Mouse (Mus musculus) spleen, adult 2 months (tissue): ENCODE data around the gene Slc23a2. TPM values are rescaled to one million over a fixed set of nuclear protein-coding genes. Genes with fewer than 3 reads are reported as not detected.

Experiments used
- DNase-seq, 2 experiments: peaks; one replicate each; pipeline versions ENCODE4 v3.0.0 to v3.0.0-alpha.2; 2012 to 2021; ENCODE audit warnings: low spot score in 2 of 2, low read depth in 1 of 2
- H3K27ac ChIP-seq: fragments of 200-500 bp; 2 replicates; pipeline ENCODE4 v1.5.1; 2012; ENCODE audit warnings: low read length, inconsistent platforms; ENCODE audit not compliant: insufficient read depth
- H3K27me3 ChIP-seq: fragments of 200-500 bp; 2 replicates; pipeline ENCODE4 v1.6.1; 2012; ENCODE audit warnings: mild to moderate bottlenecking, moderate library complexity, low read length, inconsistent platforms; ENCODE audit not compliant: control insufficient read depth, insufficient read depth
- H3K36me3 ChIP-seq: fragments of 200-500 bp; 2 replicates; pipeline ENCODE4 v1.6.1; 2012; ENCODE audit warnings: mild to moderate bottlenecking, low read length, inconsistent platforms; ENCODE audit not compliant: control insufficient read depth, insufficient read depth
- H3K4me1 ChIP-seq: fragments of 200-500 bp; 2 replicates; pipeline ENCODE4 v1.6.1; 2011; ENCODE audit warnings: inconsistent platforms; ENCODE audit not compliant: control insufficient read depth, insufficient read depth, insufficient read length
- H3K4me3 ChIP-seq: fragments of 200-500 bp; 2 replicates; pipeline ENCODE4 v1.5.1; 2011; ENCODE audit warnings: mild to moderate bottlenecking, inconsistent platforms; ENCODE audit not compliant: insufficient read depth, insufficient read length; ENCODE audit errors: extremely low read depth
- CTCF ChIP-seq: fragments of 200-500 bp; IDR thresholded peaks from 2 replicates; pipeline ENCODE4 v1.5.1; 2011; ENCODE audit warnings: mild to moderate bottlenecking, inconsistent platforms; ENCODE audit not compliant: insufficient read depth, insufficient read length, insufficient replicate concordance; ENCODE audit errors: extremely low read depth
- POLR2A ChIP-seq: fragments of 200-500 bp; IDR thresholded peaks from 2 replicates; pipeline ENCODE4 v1.6.1; 2011; ENCODE audit warnings: low read depth, low read length, inconsistent platforms
- WGBS: fragments of 180-500 bp; shearing (Covaris S2); methylation state at CpG from one replicate; pipeline ENCODE4 v1.1.7; 2018; 5-methylcytosine and 5-hydroxymethylcytosine counted together
- polyA plus RNA-seq: library from polyadenylated mRNA; depleted of rRNA; stranded (reverse); fragments of >200 nt; gene quantifications from 2 replicates; pipeline ENCODE4 v1.2.3, GENCODE M21; 2012

Slc23a2 gene
- polyA plus RNA-seq, 1 experiment = 20.6 TPM

DNA sequence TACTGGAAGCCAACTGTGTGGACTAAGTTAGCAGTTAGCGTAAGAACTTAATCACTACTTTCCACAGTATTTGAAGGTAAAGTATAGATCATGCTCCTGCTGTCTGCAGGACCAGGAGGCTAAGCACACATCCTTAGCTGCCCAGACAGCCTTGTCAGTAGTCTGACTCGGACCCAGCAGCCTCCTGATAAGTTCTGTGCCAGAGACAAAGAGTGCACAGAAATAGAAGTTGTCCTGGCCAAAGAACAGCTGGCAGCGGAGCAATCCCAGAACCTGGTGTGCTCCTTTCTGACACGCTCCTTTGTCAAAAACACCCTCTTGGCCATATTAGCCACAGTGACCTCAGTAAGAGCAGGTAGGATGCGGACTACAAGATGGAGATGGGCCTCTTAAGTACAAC is 65.8 kb downstream of the Slc23a2 start:
- peaks cover 20% of the 10 kb centered on the region for H3K36me3 ChIP-seq
- no peaks in the 10 kb centered on the region for H3K4me1 ChIP-seq
- DNase-seq = no peak
- TF ChIP-seq CTCF = no peak
- no peak for TF ChIP-seq POLR2A
- no peak overlapping the region for H3K27ac ChIP-seq
- H3K4me3 ChIP-seq = no peak overlapping the region
- H3K27me3 ChIP-seq = no peaks in the 10 kb centered on the region
- 92% methylated on average over 5 of the region's 5 CpGs for WGBS

DNA sequence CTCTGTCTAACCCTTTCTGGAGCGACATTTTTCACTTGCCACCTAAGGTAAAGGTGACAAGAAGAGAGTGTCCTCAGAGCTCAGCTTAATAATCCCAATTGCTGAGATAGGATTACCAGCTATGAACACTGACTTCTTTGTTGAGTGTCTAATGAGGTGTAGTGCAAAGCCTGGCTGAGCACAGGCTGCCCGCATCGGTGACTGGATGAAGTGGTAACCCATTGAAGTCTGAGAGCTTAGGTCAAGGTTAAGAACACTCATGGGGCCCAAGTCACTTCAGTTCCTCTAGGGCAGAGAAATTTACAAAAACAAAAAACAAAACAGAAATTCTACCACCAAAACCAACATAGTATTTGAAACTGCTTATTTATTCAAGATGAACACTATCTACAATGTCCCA is 71.9 kb downstream of the Slc23a2 start:
- 91% methylated on average over 3 of the region's 3 CpGs for WGBS
- TF ChIP-seq CTCF = no peak
- no peak for TF ChIP-seq POLR2A
- H3K27ac ChIP-seq = no peak overlapping the region
- H3K4me3 ChIP-seq = no peak overlapping the region
- peaks cover 39% of the 10 kb centered on the region for H3K36me3 ChIP-seq
- H3K4me1 ChIP-seq = no peaks in the 10 kb centered on the region
- no peaks in the 10 kb centered on the region for H3K27me3 ChIP-seq
- DNase-seq = no peak

DNA sequence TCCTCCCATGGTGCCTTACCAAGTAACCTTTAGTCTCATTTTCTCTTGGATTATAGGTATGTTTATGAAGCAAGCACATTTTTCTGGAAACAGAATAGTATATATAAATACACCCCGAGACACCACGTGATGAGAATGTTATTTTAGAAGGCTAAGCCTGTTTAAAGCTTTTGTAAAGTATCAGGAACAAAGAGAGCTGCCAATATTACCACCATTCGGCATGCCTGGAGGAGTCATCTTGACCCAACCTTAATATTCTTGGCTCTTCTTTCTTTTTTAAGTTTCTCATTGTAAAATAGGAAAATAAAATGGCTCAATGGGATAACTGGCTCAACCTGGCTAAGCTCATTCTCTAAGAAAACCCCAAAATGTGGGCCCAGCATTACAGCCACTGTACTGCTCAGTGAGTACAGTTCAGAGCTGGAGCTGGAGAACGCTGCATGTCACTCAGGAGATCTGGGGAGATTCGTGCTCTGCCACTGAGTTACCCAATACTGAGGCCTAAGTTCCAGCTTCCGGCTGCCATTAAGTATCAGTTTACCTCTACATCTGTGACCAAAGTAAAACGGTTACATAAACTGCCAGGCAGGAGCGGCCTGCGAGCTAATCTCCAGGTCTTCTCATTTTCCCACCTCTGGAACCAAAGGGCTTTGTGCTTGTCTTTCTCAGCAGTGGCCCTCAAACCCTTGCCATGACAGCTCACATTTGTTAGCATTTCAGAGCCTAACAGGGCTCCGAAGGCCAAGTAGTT is 74.7 kb downstream of the Slc23a2 start:
- Histone ChIP-seq H3K4me3 (no peak overlapping the region), H3K27me3 (no peaks in the 10 kb centered on the region), H3K36me3 (peaks cover 28% of the 10 kb centered on the region), H3K4me1 (no peaks in the 10 kb centered on the region), H3K27ac (no peak overlapping the region)
- no peak for DNase-seq
- TF ChIP-seq CTCF (no peak), POLR2A (no peak)
- WGBS = 95% methylated on average over 10 of the region's 10 CpGs

- 60% methylated on average over 11 of the region's 11 CpGs for WGBS
- no peak overlapping the region for H3K4me3 ChIP-seq
- TF ChIP-seq POLR2A = no peak
- peak; percentile 25; the same call in 1 of the 2 replicates for TF ChIP-seq CTCF
- H3K27me3 ChIP-seq = no peaks in the 10 kb centered on the region
- no peak for DNase-seq
- H3K4me1 ChIP-seq = peaks cover 2% of the 10 kb centered on the region
- peaks cover 3% of the 10 kb centered on the region for H3K36me3 ChIP-seq
- H3K27ac ChIP-seq = no peak overlapping the region
Observed at GRCm38 (mm10) chr2:132064185-132064831, 80.6 kb downstream of the Slc23a2 start.

GRCm38 (mm10) chr2:132063776-132064175 is 81.1 kb downstream of the Slc23a2 start:
- TF ChIP-seq POLR2A (no peak), CTCF (no peak)
- no peak for DNase-seq
- WGBS = 50% methylated on average over 3 of the region's 3 CpGs
- no peak overlapping the region for H3K27ac ChIP-seq
- no peaks in the 10 kb centered on the region for H3K27me3 ChIP-seq
- peaks cover 3% of the 10 kb centered on the region for H3K36me3 ChIP-seq
- peaks cover 3% of the 10 kb centered on the region for H3K4me1 ChIP-seq
- H3K4me3 ChIP-seq = no peak overlapping the region

DNA sequence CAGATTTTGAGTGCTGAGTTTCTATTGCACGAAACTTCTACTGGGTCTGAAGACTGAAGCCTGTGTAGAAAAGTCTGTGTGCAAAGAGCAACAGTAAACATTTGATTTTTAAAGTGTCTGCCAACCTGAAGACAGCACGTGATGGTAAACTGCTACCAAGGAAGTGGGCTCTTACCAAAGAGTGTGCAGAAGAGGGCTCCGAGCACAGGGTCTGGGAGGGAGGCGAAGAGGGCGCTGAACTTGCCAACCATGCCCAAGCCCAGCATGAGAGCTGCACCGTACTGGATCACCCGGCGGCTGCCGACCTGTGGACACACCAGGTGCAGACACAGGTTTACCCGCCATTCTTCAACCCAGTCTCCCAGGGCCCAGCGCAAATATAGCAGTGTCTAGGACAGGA is 83.0 kb downstream of the Slc23a2 start:
- 92% methylated on average over 11 of the region's 11 CpGs for WGBS
- no peaks in the 10 kb centered on the region for H3K27me3 ChIP-seq
- peaks cover 3% of the 10 kb centered on the region for H3K36me3 ChIP-seq
- TF ChIP-seq CTCF (no peak), POLR2A (no peak)
- H3K27ac ChIP-seq = no peak overlapping the region
- DNase-seq = no peak
- no peak overlapping the region for H3K4me3 ChIP-seq
- H3K4me1 ChIP-seq = peaks cover 3% of the 10 kb centered on the region

- peak in 1 of 2 experiments; percentile 38 for DNase-seq
- Histone ChIP-seq H3K27ac (no peak overlapping the region), H3K36me3 (peaks cover 4% of the 10 kb centered on the region), H3K4me1 (peaks cover 3% of the 10 kb centered on the region), H3K4me3 (no peak overlapping the region), H3K27me3 (no peaks in the 10 kb centered on the region)
- WGBS = 86% methylated on average over 8 of the region's 8 CpGs
- TF ChIP-seq CTCF (peak; percentile 46; the same call in 1 of the 2 replicates), POLR2A (no peak)
Observed at GRCm38 (mm10) chr2:132059919-132060318, 85.0 kb downstream of the Slc23a2 start.
